Mouse (Mus musculus) ES-Bruce4 (cell line): ENCODE data around the gene Slc1a3. TPM values are rescaled to one million over a fixed set of nuclear protein-coding genes. Genes with fewer than 3 reads are reported as not detected.

ENCODE experiments used
- H3K27ac ChIP-seq: 2 replicates; pipeline ENCODE4 v1.5.1; 2012; ENCODE audit warnings: low read length, inconsistent platforms; ENCODE audit not compliant: insufficient read depth
- H3K27me3 ChIP-seq: 2 replicates; pipeline ENCODE4 v1.6.1; 2012; ENCODE audit warnings: mild to moderate bottlenecking, low read length, inconsistent platforms; ENCODE audit not compliant: control insufficient read depth, poor library complexity, insufficient read depth, severe bottlenecking
- H3K36me3 ChIP-seq: 2 replicates; pipeline ENCODE4 v1.6.1; 2012; ENCODE audit warnings: inconsistent platforms, mild to moderate bottlenecking, low read length, moderate library complexity; ENCODE audit not compliant: control insufficient read depth, poor library complexity, insufficient read depth, severe bottlenecking
- H3K4me1 ChIP-seq: one replicate; pipeline ENCODE4 v1.8.1; 2011; ENCODE audit warnings: low read length; ENCODE audit not compliant: control insufficient read depth, insufficient read depth
- H3K4me3 ChIP-seq: 2 replicates; pipeline ENCODE4 v1.5.1; 2011; ENCODE audit warnings: low read depth, mild to moderate bottlenecking, low read length
- H3K9ac ChIP-seq: 2 replicates; pipeline ENCODE4 v1.6.1; 2012; ENCODE audit warnings: low read depth, mild to moderate bottlenecking, inconsistent platforms; ENCODE audit not compliant: poor library complexity, severe bottlenecking
- H3K9me3 ChIP-seq: replicated peaks from 2 replicates; pipeline ENCODE4 v1.6.1; 2012; ENCODE audit warnings: mild to moderate bottlenecking, low read length, inconsistent platforms; ENCODE audit not compliant: control insufficient read depth, poor library complexity, insufficient read depth, severe bottlenecking
- CTCF ChIP-seq: IDR thresholded peaks from one replicate; pipeline ENCODE4 v1.8.1; 2011; ENCODE audit warnings: low read depth, low read length
- EP300 ChIP-seq: IDR thresholded peaks from 2 replicates; pipeline ENCODE4 v1.6.1; 2011; ENCODE audit warnings: low read depth, low read length; ENCODE audit not compliant: insufficient read depth
- POLR2A ChIP-seq: IDR thresholded peaks from one replicate; pipeline ENCODE4 v1.8.1; 2011; ENCODE audit warnings: low read length; ENCODE audit not compliant: insufficient read depth
- polyA plus RNA-seq: library from polyadenylated mRNA; stranded (reverse); fragments of >200 nt; gene quantifications from 2 replicates; pipeline ENCODE4 v1.2.4, GENCODE M21; 2011; ENCODE audit warnings: low read depth; ENCODE audit not compliant: missing spikeins, insufficient read depth, insufficient read length

Gene Slc1a3
- polyA plus RNA-seq, 1 experiment, result 21.7 TPM

- Histone ChIP-seq H3K27me3 (no peaks in the 10 kb centered on the region), H3K4me1 (peaks cover 2% of the 10 kb centered on the region), H3K36me3 (no peaks in the 10 kb centered on the region), H3K9ac (no peak overlapping the region), H3K4me3 (no peak overlapping the region), H3K9me3 (no peaks in the 10 kb centered on the region), H3K27ac (no peak overlapping the region)
- TF ChIP-seq CTCF, result no peak
- no peak for TF ChIP-seq POLR2A
- TF ChIP-seq EP300, result no peak
These were observed 50.6 kb downstream of the Slc1a3 start for GRCm38 (mm10) chr15:8659977-8660376.

DNA sequence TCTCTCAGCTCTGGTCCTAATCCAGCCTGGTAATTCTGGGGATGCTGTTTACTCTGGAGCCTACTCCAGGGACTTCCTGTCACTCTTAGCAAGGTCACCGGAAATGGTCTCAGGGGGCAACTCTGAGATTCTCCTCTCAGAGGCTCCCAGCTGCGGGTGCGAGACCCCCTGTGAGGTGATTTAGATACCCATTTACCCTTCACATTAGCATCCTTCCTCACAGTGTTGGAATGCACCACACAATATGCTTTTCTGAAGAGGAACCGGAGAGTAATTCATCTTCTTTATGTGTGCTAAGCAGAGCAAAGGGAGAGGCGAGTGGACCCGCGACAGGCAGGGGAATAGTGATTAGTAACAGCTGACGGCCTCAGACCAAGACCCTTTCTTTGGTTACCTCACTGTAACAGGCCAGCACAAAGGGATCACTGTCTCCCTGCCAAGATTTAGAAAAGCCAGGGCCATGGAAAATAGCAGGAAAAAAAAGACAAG lies 51.0 kb downstream of the Slc1a3 start:
- H3K4me3 ChIP-seq, result no peak overlapping the region
- H3K27me3 ChIP-seq, result no peaks in the 10 kb centered on the region
- H3K9me3 ChIP-seq, result no peaks in the 10 kb centered on the region
- no peaks in the 10 kb centered on the region for H3K36me3 ChIP-seq
- no peak overlapping the region for H3K27ac ChIP-seq
- TF ChIP-seq POLR2A (no peak), CTCF (no peak), EP300 (no peak)
- H3K9ac ChIP-seq, result no peak overlapping the region
- peaks cover 2% of the 10 kb centered on the region for H3K4me1 ChIP-seq

DNA sequence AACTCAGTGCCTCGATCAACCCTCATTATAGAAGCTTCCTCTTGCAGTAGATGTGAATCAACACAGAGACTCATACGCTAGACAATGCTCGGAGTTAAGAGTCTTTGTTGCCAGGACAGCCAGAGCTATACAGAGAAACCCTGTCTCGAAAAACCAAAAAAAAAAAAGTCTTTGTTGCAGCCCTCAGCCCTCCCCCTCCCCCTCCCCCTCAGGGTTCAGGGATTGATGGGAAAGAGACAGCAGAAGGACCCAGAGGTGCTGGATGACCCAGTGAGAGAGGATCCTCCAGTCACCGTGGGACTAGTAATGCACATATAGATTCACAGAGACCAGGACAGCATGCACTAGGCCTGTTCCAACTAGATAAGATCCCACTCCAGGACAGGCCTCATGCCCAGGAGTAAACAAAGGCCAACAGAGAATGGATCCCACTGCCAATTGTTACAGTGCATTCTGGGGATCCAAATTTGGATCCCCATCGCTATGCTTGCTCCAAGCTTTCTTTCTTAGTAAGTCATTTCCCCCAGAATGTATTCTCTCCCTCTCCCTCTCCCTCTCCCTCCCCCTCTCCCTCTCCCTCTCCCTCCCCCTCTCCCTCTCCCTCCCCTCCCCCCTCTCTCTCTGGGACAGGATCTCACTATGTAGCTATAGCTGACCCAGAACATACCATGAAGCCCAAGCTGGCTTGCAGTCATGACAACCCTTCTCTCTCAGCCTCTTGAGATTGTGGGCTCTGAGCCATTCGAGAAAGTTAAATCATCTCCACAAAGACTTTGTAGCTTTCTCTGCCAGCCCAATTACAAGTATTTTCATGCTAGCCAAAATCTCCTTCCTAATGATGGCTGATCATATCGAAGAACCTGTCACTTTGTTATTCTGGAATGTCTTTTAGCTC lies 52.2 kb downstream of the Slc1a3 start:
- H3K4me1 ChIP-seq, result no peaks in the 10 kb centered on the region
- no peaks in the 10 kb centered on the region for H3K36me3 ChIP-seq
- no peak overlapping the region for H3K27ac ChIP-seq
- H3K9me3 ChIP-seq, result no peaks in the 10 kb centered on the region
- H3K4me3 ChIP-seq, result no peak overlapping the region
- no peaks in the 10 kb centered on the region for H3K27me3 ChIP-seq
- H3K9ac ChIP-seq, result no peak overlapping the region
- TF ChIP-seq POLR2A, result no peak
- no peak for TF ChIP-seq CTCF
- TF ChIP-seq EP300, result no peak

DNA sequence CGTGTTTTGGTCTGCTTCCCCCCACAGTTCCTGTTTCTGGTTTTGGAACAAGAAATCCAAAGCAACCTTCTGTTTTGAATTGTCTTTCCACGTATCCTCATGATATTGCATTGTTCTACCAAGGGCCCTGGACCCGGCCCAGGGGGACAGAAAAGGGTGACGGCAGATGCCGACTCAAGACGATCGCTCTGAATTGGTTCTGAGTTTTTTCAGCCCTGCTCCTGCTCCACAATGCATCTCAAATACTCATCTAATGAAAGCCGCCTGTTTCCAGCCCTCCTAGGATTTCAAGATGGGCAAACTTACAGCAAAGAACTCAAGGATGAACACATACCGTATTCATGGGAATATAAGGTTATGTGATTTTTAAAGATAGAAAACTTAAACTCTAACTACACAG lies 55.3 kb downstream of the Slc1a3 start:
- no peak overlapping the region for H3K27ac ChIP-seq
- TF ChIP-seq CTCF (no peak), POLR2A (no peak), EP300 (no peak)
- H3K4me1 ChIP-seq, result no peaks in the 10 kb centered on the region
- no peaks in the 10 kb centered on the region for H3K27me3 ChIP-seq
- H3K9me3 ChIP-seq, result no peaks in the 10 kb centered on the region
- no peaks in the 10 kb centered on the region for H3K36me3 ChIP-seq
- no peak overlapping the region for H3K9ac ChIP-seq
- no peak overlapping the region for H3K4me3 ChIP-seq

DNA sequence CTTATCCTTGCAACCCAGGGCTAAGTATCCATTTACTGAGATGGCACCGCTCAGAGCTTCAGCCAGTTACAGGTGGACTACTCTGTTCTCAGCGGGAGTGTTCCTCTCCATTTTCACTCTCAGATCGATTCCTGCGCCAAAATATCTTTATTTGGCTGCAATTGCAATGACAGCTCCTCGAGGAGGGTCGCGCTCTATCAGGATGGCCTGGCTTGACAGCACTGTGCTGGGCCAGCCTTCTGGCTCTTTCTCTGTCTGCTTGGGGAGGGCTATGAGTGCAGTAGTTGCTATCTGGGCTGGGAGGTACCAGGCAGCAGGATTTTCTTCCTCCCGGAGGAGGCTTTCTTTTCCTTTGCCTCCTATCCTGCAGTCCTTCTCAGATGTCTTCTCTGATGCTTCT lies 57.9 kb downstream of the Slc1a3 start:
- Histone ChIP-seq H3K9me3 (no peaks in the 10 kb centered on the region), H3K36me3 (no peaks in the 10 kb centered on the region), H3K27me3 (no peaks in the 10 kb centered on the region), H3K4me1 (no peaks in the 10 kb centered on the region), H3K4me3 (no peak overlapping the region), H3K27ac (no peak overlapping the region), H3K9ac (no peak overlapping the region)
- TF ChIP-seq POLR2A (no peak), EP300 (no peak), CTCF (no peak)

GRCm38 (mm10) chr15:8643997-8644692 lies 66.4 kb downstream of the Slc1a3 start:
- H3K9ac ChIP-seq, result no peak overlapping the region
- H3K4me3 ChIP-seq, result no peak overlapping the region
- H3K27me3 ChIP-seq, result no peaks in the 10 kb centered on the region
- H3K27ac ChIP-seq, result no peak overlapping the region
- TF ChIP-seq CTCF, result no peak
- TF ChIP-seq POLR2A, result no peak
- no peak for TF ChIP-seq EP300
- no peaks in the 10 kb centered on the region for H3K4me1 ChIP-seq
- H3K9me3 ChIP-seq, result no peaks in the 10 kb centered on the region
- no peaks in the 10 kb centered on the region; the same call in 1 of the 2 replicates for H3K36me3 ChIP-seq
